Mouse (Mus musculus) pancreas, adult 10 weeks (tissue): ENCODE measurements around the gene Olfr78. TPM values are rescaled to one million over a fixed set of nuclear protein-coding genes. Genes with fewer than 3 reads are reported as not detected.

Experiments used
- polyA plus RNA-seq: library from polyadenylated mRNA; stranded (reverse); fragments of 350-450 nt; fragmentation: Illumina TruSeq; extraction: RNeasy Lipid Tissue Mini Kit (QIAGEN cat#74804); gene quantifications from one replicate; pipeline ENCODE4 v1.2.3, GENCODE M21; 2015; ENCODE audit warnings: low read depth, low replicate concordance; ENCODE audit not compliant: insufficient read depth

Olfr78 gene
- polyA plus RNA-seq: 2.1 TPM

DNA sequence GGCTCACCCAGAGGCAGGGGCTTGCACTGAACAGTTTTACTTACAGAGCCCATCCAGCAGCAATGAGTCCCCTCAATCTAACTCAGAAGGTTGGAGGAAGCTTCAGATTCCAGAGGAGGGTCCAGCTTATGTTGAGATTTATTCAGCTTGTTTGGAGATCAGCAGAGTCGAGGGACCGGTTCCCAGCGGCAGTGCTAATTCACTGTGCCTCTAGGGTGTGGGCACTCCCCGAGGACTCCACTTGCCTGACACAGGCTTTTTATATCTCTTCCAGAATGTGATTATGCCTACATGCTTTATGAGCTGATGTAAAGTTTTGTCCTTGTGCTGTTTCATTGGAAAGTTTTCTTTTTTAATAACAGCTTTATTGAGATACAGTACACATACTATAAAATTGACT, at the start of gene Olfr78, which contains the start of gene Olfr560:
Olfr78 (minus strand) TSS at position 206 of the 400 bp plus-strand sequence.
Olfr560 (minus strand) TSS at position 101 of the 400 bp plus-strand sequence.

DNA sequence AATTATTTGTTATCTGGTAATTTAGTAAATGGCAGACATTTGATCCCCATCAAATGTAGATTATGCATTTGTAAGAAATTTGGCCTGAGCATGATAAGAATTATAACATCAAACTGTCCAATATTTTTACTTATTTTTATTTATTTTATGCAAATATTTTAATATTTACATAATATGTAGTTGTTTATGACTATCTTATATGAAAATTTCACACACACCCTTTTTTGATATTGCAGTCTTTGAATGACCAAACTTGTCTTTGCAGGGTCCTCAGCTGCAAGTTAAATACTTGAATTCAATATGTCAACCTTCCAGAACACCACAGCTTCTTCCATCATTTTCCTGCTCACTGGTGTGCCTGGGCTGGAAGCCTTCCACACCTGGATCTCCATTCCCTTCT, 43.9 kb upstream of the Olfr78 start, which contains the start of gene Olfr564:
Olfr564 (plus strand) TSS at position 301 of the 400 bp plus-strand sequence.

GRCm38 (mm10) chr7:102770921-102771320, 11.7 kb upstream of the Olfr78 start, which contains the start of gene Olfr561:
Olfr561 (plus strand) TSS chr7:102771221.

GRCm38 (mm10) chr7:102727391-102727790, 31.9 kb downstream of the Olfr78 start, which contains the start of gene Olfr559:
Olfr559 (minus strand) TSS chr7:102727491.

DNA sequence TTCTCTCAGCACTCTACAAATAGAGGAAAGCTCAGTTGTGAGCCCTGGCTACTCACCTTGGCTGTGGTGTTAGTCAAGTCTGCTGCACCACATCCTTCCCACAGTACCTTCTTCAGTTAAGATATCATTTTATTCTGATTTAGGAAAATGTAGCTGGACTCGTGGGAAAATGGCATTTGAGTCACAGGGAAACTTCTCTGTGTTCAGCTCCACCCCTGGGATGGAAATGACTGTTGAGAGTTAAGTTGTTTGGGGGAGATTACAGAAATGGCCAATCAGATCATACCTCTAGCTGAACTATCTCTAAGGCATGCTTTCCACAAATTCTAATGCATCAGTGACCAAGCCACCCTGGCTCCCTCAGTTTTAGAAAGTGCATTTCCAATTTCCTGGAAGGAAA, 40.3 kb downstream of the Olfr78 start, which contains the start of gene Olfr33:
Olfr33 (minus strand) TSS at position 101 of the 400 bp plus-strand sequence.

DNA sequence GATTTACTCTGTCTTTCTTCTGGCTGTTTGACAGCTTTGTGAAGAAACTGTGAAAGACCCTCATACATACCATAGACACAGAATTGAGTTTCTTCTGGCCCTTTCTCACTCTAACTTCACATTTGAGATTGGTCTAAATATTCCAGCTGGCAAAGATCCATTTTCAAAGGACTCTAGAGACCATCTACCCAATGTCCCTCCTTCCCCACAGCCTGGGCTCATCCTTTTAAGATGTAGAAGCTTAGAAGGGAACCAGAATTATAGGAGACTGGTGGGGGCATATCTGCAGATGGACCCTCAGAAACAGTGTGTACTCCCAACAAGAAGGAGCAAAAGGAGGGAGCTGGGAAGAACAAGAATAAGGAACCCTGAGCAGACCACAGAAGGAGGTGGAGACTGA, 57.4 kb downstream of the Olfr78 start, which contains the start of gene Olfr558:
Olfr558 (plus strand) TSS at position 301 of the 400 bp plus-strand sequence.

GRCm38 (mm10) chr7:102695358-102696125, 63.7 kb downstream of the Olfr78 start, which contains the start of gene Olfr557:
Olfr557 (plus strand) TSS chr7:102695910.

Other genes starting within 250 kb of the Olfr78 start
- gene Olfr547, start 224.7 kb downstream of the Olfr78 start, polyA plus RNA-seq: not detected
- gene Olfr548-ps1, start 218.6 kb downstream of the Olfr78 start, polyA plus RNA-seq: not detected
- not detected for gene Olfr549, start 209.6 kb downstream of the Olfr78 start, polyA plus RNA-seq
- 3.7 TPM for gene Trim21, start 194.0 kb downstream of the Olfr78 start, polyA plus RNA-seq
- gene Olfr550, start 188.0 kb downstream of the Olfr78 start, polyA plus RNA-seq: not detected
- gene Olfr551, start 167.6 kb downstream of the Olfr78 start, polyA plus RNA-seq: not detected
- gene Olfr552, start 161.7 kb downstream of the Olfr78 start, polyA plus RNA-seq: not detected
- not detected for gene Olfr553, start 141.3 kb downstream of the Olfr78 start, polyA plus RNA-seq
- not detected for gene Olfr554, start 121.0 kb downstream of the Olfr78 start, polyA plus RNA-seq
- gene Olfr555, start 100.6 kb downstream of the Olfr78 start, polyA plus RNA-seq: not detected
- not detected for gene Olfr556, start 94.6 kb downstream of the Olfr78 start, polyA plus RNA-seq
- 4.4 TPM for gene Trim68, start 72.1 kb downstream of the Olfr78 start, polyA plus RNA-seq
- gene Olfr557, start 63.6 kb downstream of the Olfr78 start, polyA plus RNA-seq: not detected
- gene Olfr558, start 57.3 kb downstream of the Olfr78 start, polyA plus RNA-seq: 0.44 TPM
- not detected for gene Olfr33, start 40.4 kb downstream of the Olfr78 start, polyA plus RNA-seq
- gene Olfr559, start 32.0 kb downstream of the Olfr78 start, polyA plus RNA-seq: not detected
- not detected for gene Olfr560, start 105 bp downstream of the Olfr78 start, polyA plus RNA-seq
- gene Olfr561, start 11.8 kb upstream of the Olfr78 start, polyA plus RNA-seq: not detected
- gene Olfr564, start 44.0 kb upstream of the Olfr78 start, polyA plus RNA-seq: not detected
- not detected for gene Olfr566, start 99.3 kb upstream of the Olfr78 start, polyA plus RNA-seq
- not detected for gene Olfr568, start 117.7 kb upstream of the Olfr78 start, polyA plus RNA-seq
- not detected for gene Olfr569, start 131.4 kb upstream of the Olfr78 start, polyA plus RNA-seq
- gene Olfr570, start 135.1 kb upstream of the Olfr78 start, polyA plus RNA-seq: not detected
- not detected for gene Olfr571, start 158.1 kb upstream of the Olfr78 start, polyA plus RNA-seq
- not detected for gene Olfr572, start 164.9 kb upstream of the Olfr78 start, polyA plus RNA-seq
- not detected for gene Olfr573-ps1, start 183.1 kb upstream of the Olfr78 start, polyA plus RNA-seq
- not detected for gene Olfr574, start 189.0 kb upstream of the Olfr78 start, polyA plus RNA-seq
- gene Olfr575, start 199.3 kb upstream of the Olfr78 start, polyA plus RNA-seq: not detected
- gene Olfr576, start 203.2 kb upstream of the Olfr78 start, polyA plus RNA-seq: not detected
- gene Olfr577, start 216.5 kb upstream of the Olfr78 start, polyA plus RNA-seq: not detected
- not detected for gene Olfr578, start 229.9 kb upstream of the Olfr78 start, polyA plus RNA-seq